In genomic region chr16:90221441-90222070, GRCm38 (mm10) we compare ENCODE assay signal across 8 mouse cellular contexts. TPM values are rescaled to one million over a fixed set of nuclear protein-coding genes. Genes with fewer than 3 reads are reported as not detected.
DNase-seq lines count a peak whose midpoint lies in the region; ATAC-seq and TF ChIP-seq lines count a peak whose summit lies in the region.

No protein-coding gene starts in this region.

- H3K4me3 ChIP-seq in kidney, adult 2 months (ENCODE audit: insufficient read depth, low read depth, low read length), result peak overlapping the region; percentile 86
- peak overlapping the region; percentile 87 to 95 for H3K4me3 ChIP-seq in ES-E14 (ENCODE audit: insufficient read depth in 1 of 2, low read depth in 1 of 2, low read length in 2 of 2, poor library complexity in 1 of 2, severe bottlenecking in 1 of 2)
- peak overlapping the region; percentile 93 for H3K4me3 ChIP-seq in forebrain, embryonic 11.5 days (ENCODE audit: low read depth, low read length)
- H3K4me3 ChIP-seq in limb, embryonic 11.5 days (ENCODE audit: low read depth, low read length), result peak overlapping the region; percentile 88
- peak overlapping the region; percentile 94 for H3K4me3 ChIP-seq in neural tube, embryonic 13.5 days

- H3K4me2 ChIP-seq in forebrain, embryonic 11.5 days (ENCODE audit: low read depth, low read length, severe bottlenecking), result peak overlapping the region; percentile 72
- H3K4me2 ChIP-seq in limb, embryonic 11.5 days (ENCODE audit: low read depth, severe bottlenecking), result peak overlapping the region; percentile 67
- H3K4me2 ChIP-seq in neural tube, embryonic 13.5 days, result peak overlapping the region; percentile 85

- H3K9me3 ChIP-seq in ES-E14 (ENCODE audit: control insufficient read depth, insufficient read depth, low read depth, low read length), result no peaks in the 10 kb centered on the region
- H3K9me3 ChIP-seq in forebrain, embryonic 11.5 days (ENCODE audit: control insufficient read depth, low read length), result no peaks in the 10 kb centered on the region
- H3K9me3 ChIP-seq in limb, embryonic 11.5 days (ENCODE audit: control insufficient read depth, low read length), result no peaks in the 10 kb centered on the region
- no peaks in the 10 kb centered on the region for H3K9me3 ChIP-seq in neural tube, embryonic 13.5 days

- in situ Hi-C loops in ES-E14 (cut with MboI; ENCODE audit: low sequenced_read_pairs in 2 of 2, unreplicated experiment in 2 of 2), result no loop called here

- TF ChIP-seq POLR2A in kidney, adult 2 months (IDR thresholded peaks at IDR 0.05; ENCODE audit: low read depth, low read length), result no peak

- H3K27ac ChIP-seq in kidney, adult 2 months (ENCODE audit: insufficient read depth, low read depth, low read length), result peak overlapping the region; percentile 86
- H3K27ac ChIP-seq in ES-E14 (ENCODE audit: insufficient read depth, low read depth, low read length, poor library complexity, severe bottlenecking), result peak overlapping the region; percentile 85; the same call in 1 of the 2 replicates
- peak overlapping the region; percentile 83 for H3K27ac ChIP-seq in forebrain, embryonic 11.5 days (ENCODE audit: low read depth, low read length)
- H3K27ac ChIP-seq in limb, embryonic 11.5 days (replicated peaks; ENCODE audit: low read depth, low read length), result 0 out of 2 replicates have a peak overlapping the region, but pooled peaks have one; percentile 85
- H3K27ac ChIP-seq in neural tube, embryonic 13.5 days (replicated peaks), result peak overlapping the region; percentile 92

- ATAC-seq in forebrain, embryonic 11.5 days (replicated peaks; ENCODE audit: low FRiP score), result no peak
- no peak for ATAC-seq in limb, embryonic 11.5 days (ENCODE audit: insufficient number of reproducible peaks, low FRiP score, low TSS enrichment, low read depth)
- no peak for ATAC-seq in neural tube, embryonic 13.5 days (ENCODE audit: low read depth)

- WGBS in kidney, adult 2 months, result 3% methylated on average over 20 of the region's 20 CpGs
- WGBS in forebrain, embryonic 11.5 days, result 15% methylated on average over 20 of the region's 20 CpGs
- 11% methylated on average over 20 of the region's 20 CpGs for WGBS in limb, embryonic 11.5 days
- WGBS in neural tube, embryonic 13.5 days, result 6% methylated on average over 20 of the region's 20 CpGs

- H3K36me3 ChIP-seq in kidney, adult 2 months (ENCODE audit: control insufficient read depth, insufficient read depth, low read length), result peaks cover 6% of the 10 kb centered on the region; the same call in 1 of the 2 replicates
- peaks cover 31% of the 10 kb centered on the region for H3K36me3 ChIP-seq in ES-E14 (ENCODE audit: control insufficient read depth, insufficient read depth, low read length, poor library complexity, severe bottlenecking)
- H3K36me3 ChIP-seq in forebrain, embryonic 11.5 days (ENCODE audit: control insufficient read depth, insufficient read depth, low read length), result peaks cover 4% of the 10 kb centered on the region; the same call in 1 of the 2 replicates
- H3K36me3 ChIP-seq in limb, embryonic 11.5 days (ENCODE audit: control insufficient read depth, insufficient read depth, low read length), result peaks cover 9% of the 10 kb centered on the region
- H3K36me3 ChIP-seq in neural tube, embryonic 13.5 days, result peaks cover 29% of the 10 kb centered on the region

- peak; percentile 64 for DNase-seq in kidney, adult 2 months
- no peak for DNase-seq in kidney, adult 18-20 months
- no peak for DNase-seq in ES-E14 (ENCODE audit: low read depth, low spot score)
- DNase-seq in forebrain, embryonic 11.5 days (ENCODE audit: low spot score), result no peak
- no peak for DNase-seq in limb, embryonic 11.5 days (ENCODE audit: low spot score)
- DNase-seq in adrenal gland, postnatal 14 days, result no peak
- no peak for DNase-seq in gastrocnemius, postnatal 25 days

- peak overlapping the region; percentile 91 for H3K9ac ChIP-seq in ES-E14 (ENCODE audit: insufficient read depth, low read depth, low read length, poor library complexity, severe bottlenecking)
- peak overlapping the region; percentile 89 for H3K9ac ChIP-seq in forebrain, embryonic 11.5 days (ENCODE audit: low read length)
- H3K9ac ChIP-seq in limb, embryonic 11.5 days (ENCODE audit: low read length), result peak overlapping the region; percentile 89
- H3K9ac ChIP-seq in neural tube, embryonic 13.5 days, result peak overlapping the region; percentile 96

- peaks cover 13% of the 10 kb centered on the region for H3K4me1 ChIP-seq in kidney, adult 2 months (ENCODE audit: control insufficient read depth, insufficient read depth, low read length)
- H3K4me1 ChIP-seq in ES-E14 (ENCODE audit: control insufficient read depth in 2 of 2, insufficient read depth in 2 of 2, low read length in 2 of 2, poor library complexity in 1 of 2), result peaks cover 0 to 11% of the 10 kb centered on the region in 2 experiments; a peak in 2 of 4 replicates
- peaks cover 6% of the 10 kb centered on the region; the same call in 1 of the 2 replicates for H3K4me1 ChIP-seq in forebrain, embryonic 11.5 days (replicated peaks; ENCODE audit: control insufficient read depth, insufficient read depth, low read length)
- 0 out of 2 replicates have a peak, but pooled peaks cover 3% of the 10 kb centered on the region for H3K4me1 ChIP-seq in limb, embryonic 11.5 days (ENCODE audit: control insufficient read depth, insufficient read depth, low read length)
- peaks cover 35% of the 10 kb centered on the region for H3K4me1 ChIP-seq in neural tube, embryonic 13.5 days (replicated peaks)

- no peak for TF ChIP-seq CTCF in kidney, adult 2 months (conservative IDR thresholded peaks at IDR 0.05; ENCODE audit: insufficient read depth, insufficient read length, low read depth, low read length)

- H3K27me3 ChIP-seq in kidney, adult 2 months (replicated peaks; ENCODE audit: control insufficient read depth, insufficient read depth, low read length), result no peaks in the 10 kb centered on the region
- H3K27me3 ChIP-seq in forebrain, embryonic 11.5 days (ENCODE audit: control insufficient read depth, insufficient read depth, low read length), result no peaks in the 10 kb centered on the region
- no peaks in the 10 kb centered on the region; the same call in 1 of the 2 replicates for H3K27me3 ChIP-seq in limb, embryonic 11.5 days (ENCODE audit: control insufficient read depth, insufficient read depth, low read length)
- H3K27me3 ChIP-seq in neural tube, embryonic 13.5 days, result no peaks in the 10 kb centered on the region

TF ChIP-seq in ES-E14, 5 proteins besides CTCF, POLR2A, EP300 and RAD21:
- TF ChIP-seq CHD2 (IDR thresholded peaks at IDR 0.05; ENCODE audit: low read depth, low read length) (no peak), MAFK (IDR thresholded peaks at IDR 0.05; ENCODE audit: insufficient read depth, low read depth, low read length) (no peak), ZNF384 (IDR thresholded peaks at IDR 0.05; ENCODE audit: low read depth, low read length) (no peak), HCFC1 (IDR thresholded peaks at IDR 0.05; ENCODE audit: borderline replicate concordance, insufficient read depth, low read length) (no peak), ZC3H11A (IDR thresholded peaks at IDR 0.05; ENCODE audit: borderline replicate concordance, low read depth, low read length) (no peak)

RNA-seq across cellular contexts. Expression of gene Sod1, which starts 1.0 kb away (rescaled TPM):
- 965 and 1,226 TPM in 2 replicates for polyA plus RNA-seq in kidney, adult 2 months (2012; rRNA removed)
- total RNA-seq in ES-E14 (2012; rRNA removed), result 990 and 1,081 TPM in 2 replicates
- 1,077 and 1,097 TPM in 2 replicates for polyA plus RNA-seq in forebrain, embryonic 11.5 days (2014; fragmentation: Nextera tagmentation; extraction: Ambion mirVana)
- polyA plus RNA-seq in limb, embryonic 11.5 days (2014; fragmentation: Nextera tagmentation; extraction: Ambion mirVana), result 1,355 and 1,400 TPM in 2 replicates
- polyA plus RNA-seq in neural tube, embryonic 13.5 days (2015; fragmentation: Nextera tagmentation; extraction: Ambion mirVana), result 847 and 918 TPM in 2 replicates
- 1,154 and 1,200 TPM in 2 replicates for total RNA-seq in adrenal gland, postnatal 14 days (2021)
- total RNA-seq in gastrocnemius, postnatal 25 days (2021), result 100 to 1,000 TPM; 250 to 305 TPM
